Mouse (Mus musculus): ENCODE results near the gene Patj.

- TF ChIP-seq POLR2A (IDR thresholded peaks at IDR 0.05; ENCODE audit: low read depth, low read length) (no peak), CTCF (IDR thresholded peaks at IDR 0.05; ENCODE audit: borderline replicate concordance, insufficient read depth, low read length) (no peak)
Measured at GRCm38 (mm10) chr4:98586303-98586702, 190.7 kb downstream of the Patj start.

All from embryonic fibroblast, embryonic 13.5 days (primary cell).